In the genomic region with DNA sequence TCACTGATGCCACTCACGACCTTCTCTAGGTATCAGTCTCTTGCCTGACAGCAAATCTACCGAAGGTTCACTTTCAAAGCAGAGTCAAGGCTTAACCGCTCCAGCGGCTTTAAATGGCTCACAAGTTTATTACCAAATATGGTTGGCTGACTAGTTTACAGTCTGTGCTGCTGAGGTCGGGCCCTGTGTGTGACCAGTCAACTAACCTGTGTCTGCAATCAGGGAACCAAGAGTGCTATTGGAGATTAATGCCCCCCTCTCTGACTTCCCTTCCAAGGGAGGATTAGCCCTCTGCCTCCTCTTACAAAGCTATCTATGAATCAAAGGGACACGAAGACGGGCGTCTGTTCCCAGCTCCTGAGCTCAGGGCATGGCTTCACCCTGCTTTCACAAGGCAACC, we compare ENCODE assay signal across 26 mouse cellular contexts. TPM values are rescaled to one million over a fixed set of nuclear protein-coding genes. Genes with fewer than 3 reads are reported as not detected.
DNase-seq lines count a peak whose midpoint lies in the region; ATAC-seq and TF ChIP-seq lines count a peak whose summit lies in the region.
"Had no signal": no experiment of that assay in that cellular context is flagged by ENCODE, and none has a peak within 500 bp of the region (broad histone marks: within the 10 kb centered on the region; RNA-seq: fewer than 3 reads in every experiment).

No protein-coding gene starts in this region.

- no peaks in the 10 kb centered on the region for H3K27me3 ChIP-seq in heart, embryonic 13.5 days (replicated peaks)
- no peaks in the 10 kb centered on the region for H3K27me3 ChIP-seq in stomach, postnatal 0 days (ENCODE audit: control insufficient read depth, insufficient read depth, low read length)
- H3K27me3 ChIP-seq: hindbrain, embryonic 13.5 days; neural tube, embryonic 13.5 days had no signal

- TF ChIP-seq EP300 in stomach, postnatal 0 days (optimal IDR thresholded peaks at IDR 0.05): no peak

- DNase-seq in gastrocnemius, adult 2 months: no peak
- DNase-seq in gastrocnemius, postnatal 4 days (ENCODE audit: low spot score in 2 of 2): no peak
- no peak for DNase-seq in heart, adult 9 months (ENCODE audit: low spot score in 2 of 2)
- peak; percentile 11 to 24 for DNase-seq in kidney, postnatal 4 days
- DNase-seq in kidney, adult 11 months: no peak
- no peak for DNase-seq in stomach, postnatal 0 days (ENCODE audit: low spot score)
- no peak for DNase-seq in thymus, postnatal 4 days
- DNase-seq: adrenal gland, postnatal 14 days; cerebellum, adult 9-10 months; kidney, adult 2 months; layer of hippocampus, postnatal 36 days; retina, postnatal 1 day; right cerebral cortex, postnatal 25 days had no signal

- no peak for TF ChIP-seq CTCF in gastrocnemius, adult 2 months (IDR thresholded peaks at IDR 0.05)
- no peak for TF ChIP-seq CTCF in stomach, postnatal 0 days (IDR thresholded peaks at IDR 0.05; ENCODE audit: low read depth)

- H3K27ac ChIP-seq in gastrocnemius, adult 2 months: peak overlapping the region; percentile 94
- peak overlapping the region; percentile 84 for H3K27ac ChIP-seq in heart, embryonic 13.5 days (replicated peaks)
- H3K27ac ChIP-seq in stomach, postnatal 0 days (replicated peaks): peak overlapping the region; percentile 40
- H3K27ac ChIP-seq: hindbrain, embryonic 13.5 days; layer of hippocampus, adult 2 months; midbrain, embryonic 10.5 days; neural tube, embryonic 13.5 days had no signal

- H3K4me1 ChIP-seq in heart, embryonic 13.5 days: peaks cover 53% of the 10 kb centered on the region
- no peaks in the 10 kb centered on the region; the same call in 1 of the 2 replicates for H3K4me1 ChIP-seq in stomach, postnatal 0 days (replicated peaks; ENCODE audit: control insufficient read depth, insufficient read depth)

- intact Hi-C loops in gastrocnemius, adult 2 months (cut with DNase I): no loop called here

- peaks cover 41% of the 10 kb centered on the region for H3K36me3 ChIP-seq in heart, embryonic 13.5 days
- no peaks in the 10 kb centered on the region for H3K36me3 ChIP-seq in stomach, postnatal 0 days (ENCODE audit: control insufficient read depth, insufficient read depth, low read length)

- WGBS in heart, embryonic 13.5 days: 34% methylated on average over 8 of the region's 8 CpGs
- WGBS in stomach, postnatal 0 days: 38% methylated on average over 8 of the region's 8 CpGs

- H3K4me3 ChIP-seq in gastrocnemius, adult 2 months: no peak overlapping the region
- H3K4me3 ChIP-seq in heart, embryonic 13.5 days: no peak overlapping the region
- H3K4me3 ChIP-seq in stomach, postnatal 0 days (ENCODE audit: low read depth, low read length): no peak overlapping the region
- H3K4me3 ChIP-seq: hindbrain, embryonic 13.5 days; layer of hippocampus, adult 2 months; midbrain, embryonic 10.5 days; myocyte; neural tube, embryonic 13.5 days had no signal

- peak overlapping the region; percentile 19 for H3K4me2 ChIP-seq in heart, embryonic 13.5 days
- no peak overlapping the region for H3K4me2 ChIP-seq in stomach, postnatal 0 days (replicated peaks; ENCODE audit: low read depth)
- H3K4me2 ChIP-seq: hindbrain, embryonic 13.5 days; neural tube, embryonic 13.5 days had no signal

- no peak for ATAC-seq in heart, embryonic 13.5 days (ENCODE audit: extremely low read depth, insufficient number of reproducible peaks, low FRiP score, low TSS enrichment)
- no peak for ATAC-seq in stomach, postnatal 0 days (ENCODE audit: low FRiP score, low TSS enrichment)
- ATAC-seq: forebrain, embryonic 14.5 days; inflammation-experienced regulatory T-cells, adult 6 months; lung, postnatal 0 days; midbrain, embryonic 16.5 days had no signal

- H3K9ac ChIP-seq in heart, embryonic 13.5 days: peak overlapping the region; percentile 61
- H3K9ac ChIP-seq in stomach, postnatal 0 days (ENCODE audit: low read length): no peak overlapping the region
- H3K9ac ChIP-seq: hindbrain, embryonic 13.5 days; neural tube, embryonic 13.5 days had no signal

- no peaks in the 10 kb centered on the region for H3K9me3 ChIP-seq in heart, embryonic 13.5 days
- no peaks in the 10 kb centered on the region for H3K9me3 ChIP-seq in stomach, postnatal 0 days (ENCODE audit: control insufficient read depth, low read length)
- H3K9me3 ChIP-seq: hindbrain, embryonic 13.5 days; midbrain, embryonic 10.5 days; neural tube, embryonic 13.5 days had no signal

RNA-seq across cellular contexts. Expression of a gene that starts 25.3 kb away (rescaled TPM):
- total RNA-seq in gastrocnemius, adult 2 months (2021): 1 to 10 TPM; 4.4 to 6.4 TPM
- total RNA-seq in gastrocnemius, postnatal 4 days (2021): 10 to 100 TPM; 39.4 to 41.0 TPM
- 46.5 and 50.3 TPM in 2 replicates for polyA plus RNA-seq in heart, embryonic 13.5 days (2015; fragmentation: Nextera tagmentation; extraction: Ambion mirVana)
- 18.1 and 21.1 TPM in 2 replicates for polyA plus RNA-seq in stomach, postnatal 0 days (2015; fragmentation: Nextera tagmentation; extraction: Ambion mirVana)
- total RNA-seq: granulocyte monocyte progenitor cell, adult 5-6 weeks had no signal
- polyA plus RNA-seq: inflammation-experienced regulatory T-cells, adult 6 months had no signal

RNA-seq across cellular contexts. Expression of a gene that starts 32.9 kb away (rescaled TPM):
- total RNA-seq in gastrocnemius, adult 2 months (2021): under 1 TPM; 0.33 to 0.67 TPM
- total RNA-seq in gastrocnemius, postnatal 4 days (2021): 1 to 10 TPM; 2.5 to 2.6 TPM
- polyA plus RNA-seq in heart, embryonic 13.5 days (2015; fragmentation: Nextera tagmentation; extraction: Ambion mirVana): 6.7 and 7.3 TPM in 2 replicates
- polyA plus RNA-seq in stomach, postnatal 0 days (2015; fragmentation: Nextera tagmentation; extraction: Ambion mirVana): 1.8 and 2.0 TPM in 2 replicates
- total RNA-seq: granulocyte monocyte progenitor cell, adult 5-6 weeks had no signal

RNA-seq across cellular contexts. Expression of a gene that starts 41.5 kb away (rescaled TPM):
- total RNA-seq in gastrocnemius, adult 2 months (2021): 1 to 10 TPM; 2.4 to 5.4 TPM
- 1 to 10 TPM; 3.3 to 4.9 TPM for total RNA-seq in gastrocnemius, postnatal 4 days (2021)
- not detected in 2 replicates for polyA plus RNA-seq in heart, embryonic 13.5 days (2015; fragmentation: Nextera tagmentation; extraction: Ambion mirVana)
- 3.2 and 5.9 TPM in 2 replicates for polyA plus RNA-seq in stomach, postnatal 0 days (2015; fragmentation: Nextera tagmentation; extraction: Ambion mirVana)
- total RNA-seq: granulocyte monocyte progenitor cell, adult 5-6 weeks; liver, adult 2 months had no signal
- polyA plus RNA-seq: inflammation-experienced regulatory T-cells, adult 6 months; liver, adult 2 months; liver, embryonic 16.5 days; midbrain, embryonic 10.5 days; myocyte had no signal

Comparison
In these comparisons a context has a peak if more than half of its experiments do, and no peak if none do; other contexts are left out.
1. DNase-seq: peak in kidney, postnatal 4 days (2 of 2); none in gastrocnemius, adult 2 months (single experiment), gastrocnemius, postnatal 4 days (0 of 2), heart, adult 9 months (0 of 2), kidney, adult 11 months (single experiment), stomach, postnatal 0 days (single experiment) and thymus, postnatal 4 days (single experiment).
2. RNA of a gene that starts 25.3 kb away (total RNA-seq): 39.4 to 41.0 TPM in gastrocnemius, postnatal 4 days; 4.4 to 6.4 TPM in gastrocnemius, adult 2 months; every median in the first group is over 4 times any median in the second.
3. H3K27ac ChIP-seq: peak in every context shown above with its lines; median percentile 94 in gastrocnemius, adult 2 months; 84 in heart, embryonic 13.5 days; 40 in stomach, postnatal 0 days.